Mouse (Mus musculus) kidney, embryonic 15.5 days (tissue): ENCODE data around the gene Abat. TPM values are rescaled to one million over a fixed set of nuclear protein-coding genes. Genes with fewer than 3 reads are reported as not detected.

Source experiments
- ATAC-seq: fragments of 200-750 bp; cut with Nextera tagmentation; replicated peaks from 2 replicates; pipeline ENCODE4 v1.8.0; 2017; ENCODE audit warnings: moderate TSS enrichment; ENCODE audit not compliant: low FRiP score
- H3K27ac ChIP-seq: fragments of 300-500 bp; sonication (generic); 2 replicates; pipeline ENCODE4 v1.5.1; 2015; ENCODE audit warnings: mild to moderate bottlenecking, inconsistent platforms
- H3K27me3 ChIP-seq: fragments of 300-500 bp; sonication (generic); 2 replicates; pipeline ENCODE4 v1.6.1; 2015; ENCODE audit warnings: inconsistent platforms
- H3K36me3 ChIP-seq: fragments of 300-500 bp; sonication (generic); 2 replicates; pipeline ENCODE4 v1.6.1; 2015; ENCODE audit warnings: inconsistent platforms
- H3K4me1 ChIP-seq: fragments of 300-500 bp; sonication (generic); 2 replicates; pipeline ENCODE4 v1.6.1; 2015; ENCODE audit warnings: inconsistent platforms
- H3K4me2 ChIP-seq: fragments of 300-500 bp; sonication (generic); 2 replicates; pipeline ENCODE4 v1.6.1; 2015; ENCODE audit warnings: moderate library complexity, mild to moderate bottlenecking, inconsistent platforms
- H3K4me3 ChIP-seq: fragments of 300-500 bp; sonication (generic); replicated peaks from 2 replicates; pipeline ENCODE4 v1.5.1; 2015; ENCODE audit warnings: mild to moderate bottlenecking, inconsistent platforms
- H3K9ac ChIP-seq: fragments of 300-500 bp; sonication (generic); 2 replicates; pipeline ENCODE4 v1.6.1; 2015; ENCODE audit warnings: mild to moderate bottlenecking, inconsistent platforms
- H3K9me3 ChIP-seq: fragments of 300-500 bp; sonication (generic); replicated peaks from 2 replicates; pipeline ENCODE4 v1.6.1; 2016; ENCODE audit warnings: inconsistent platforms
- WGBS: fragments of 180-500 bp; shearing (Covaris S2); methylation state at CpG from one replicate; pipeline ENCODE4 v1.1.7; 2015; ENCODE audit warnings: mixed read lengths; 5-methylcytosine and 5-hydroxymethylcytosine counted together
- polyA plus RNA-seq: library from polyadenylated mRNA; unstranded; fragments of >200 nt; fragmentation: Nextera tagmentation; extraction: Ambion mirVana; gene quantifications from 2 replicates; pipeline ENCODE4 v1.2.1, GENCODE M21; 2015

Abat gene
- 40.4 and 41.4 TPM in 2 replicates for polyA plus RNA-seq

DNA sequence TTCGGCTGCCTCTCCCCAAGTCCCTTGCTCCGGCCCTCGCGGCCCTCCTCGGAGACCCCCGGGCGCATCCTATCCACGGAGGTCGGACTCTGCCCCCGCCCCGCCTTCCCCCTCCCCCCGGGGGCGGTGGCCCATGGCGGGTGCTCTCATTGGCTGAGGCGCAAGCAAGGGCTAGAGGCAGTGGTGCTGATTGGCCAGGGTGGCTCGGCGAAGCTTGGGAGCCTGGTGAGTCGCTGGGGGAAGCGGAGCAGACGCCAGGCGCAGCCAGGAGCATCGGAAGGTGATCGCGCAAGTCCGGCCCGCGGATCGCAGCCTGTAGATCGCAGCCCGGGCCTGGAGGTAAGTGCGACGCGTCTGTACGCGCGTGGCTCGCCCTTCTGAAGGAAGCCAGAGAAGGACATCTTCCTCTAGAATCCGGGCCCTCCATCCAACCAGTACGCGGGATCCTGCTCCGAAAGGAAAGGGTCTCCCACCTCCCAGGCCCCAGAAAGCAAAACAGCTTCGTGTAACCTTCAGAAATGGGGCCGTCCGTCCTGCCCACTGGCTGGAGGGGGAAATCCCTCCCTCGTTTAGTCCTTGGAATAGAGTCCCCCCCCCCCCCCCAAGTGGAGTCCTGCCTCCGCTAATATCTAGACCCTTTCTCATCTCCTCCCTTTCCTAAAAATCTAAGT is at the start of gene Abat:
Gene Abat (plus strand): TSS at position 194 of the 671 bp plus-strand sequence.
- peak; percentile 99 for ATAC-seq
- peak within 1 kb of the TSS; percentile 85 for H3K4me2 ChIP-seq
- H3K4me1 ChIP-seq, result peaks cover 21% of the 10 kb centered on the region
- H3K36me3 ChIP-seq, result no peaks in the 10 kb centered on the region
- peak within 1 kb of the TSS; percentile 52 for H3K9ac ChIP-seq
- H3K9me3 ChIP-seq, result no peaks in the 10 kb centered on the region
- H3K27me3 ChIP-seq, result no peaks in the 10 kb centered on the region
- peak within 1 kb of the TSS; percentile 76 for H3K27ac ChIP-seq
- WGBS, result under 1% methylated on average over 46 of the region's 46 CpGs
- peak within 1 kb of the TSS; percentile 68 for H3K4me3 ChIP-seq

DNA sequence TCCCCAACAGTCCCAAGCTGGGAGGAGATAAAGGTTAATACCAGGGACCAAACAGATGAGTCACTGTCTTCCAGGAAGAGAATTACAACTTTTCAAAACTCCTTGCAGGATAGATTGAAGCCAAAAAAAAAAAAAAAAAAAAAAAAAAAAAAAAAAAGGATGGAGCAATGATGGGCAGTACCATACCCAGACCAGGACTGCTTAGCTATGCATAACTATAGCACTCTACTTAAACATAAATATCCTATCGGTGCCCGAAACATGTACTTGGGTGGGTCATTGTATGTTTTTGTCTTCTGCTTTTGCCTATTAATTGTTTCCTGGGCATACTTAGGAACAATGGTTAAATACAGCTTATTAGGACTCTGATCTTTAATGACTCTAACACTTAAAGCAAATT is 43.1 kb upstream of the Abat start:
- WGBS, result 83% methylated on average over 2 of the region's 2 CpGs
- peak; percentile 55 for ATAC-seq
- Histone ChIP-seq H3K4me2 (peak overlapping the region; percentile 66), H3K27me3 (no peaks in the 10 kb centered on the region), H3K9me3 (no peaks in the 10 kb centered on the region), H3K27ac (no peak overlapping the region), H3K4me3 (peak overlapping the region; percentile 69), H3K4me1 (peaks cover 10% of the 10 kb centered on the region), H3K9ac (no peak overlapping the region), H3K36me3 (peaks cover 4% of the 10 kb centered on the region; the same call in 1 of the 2 replicates)

DNA sequence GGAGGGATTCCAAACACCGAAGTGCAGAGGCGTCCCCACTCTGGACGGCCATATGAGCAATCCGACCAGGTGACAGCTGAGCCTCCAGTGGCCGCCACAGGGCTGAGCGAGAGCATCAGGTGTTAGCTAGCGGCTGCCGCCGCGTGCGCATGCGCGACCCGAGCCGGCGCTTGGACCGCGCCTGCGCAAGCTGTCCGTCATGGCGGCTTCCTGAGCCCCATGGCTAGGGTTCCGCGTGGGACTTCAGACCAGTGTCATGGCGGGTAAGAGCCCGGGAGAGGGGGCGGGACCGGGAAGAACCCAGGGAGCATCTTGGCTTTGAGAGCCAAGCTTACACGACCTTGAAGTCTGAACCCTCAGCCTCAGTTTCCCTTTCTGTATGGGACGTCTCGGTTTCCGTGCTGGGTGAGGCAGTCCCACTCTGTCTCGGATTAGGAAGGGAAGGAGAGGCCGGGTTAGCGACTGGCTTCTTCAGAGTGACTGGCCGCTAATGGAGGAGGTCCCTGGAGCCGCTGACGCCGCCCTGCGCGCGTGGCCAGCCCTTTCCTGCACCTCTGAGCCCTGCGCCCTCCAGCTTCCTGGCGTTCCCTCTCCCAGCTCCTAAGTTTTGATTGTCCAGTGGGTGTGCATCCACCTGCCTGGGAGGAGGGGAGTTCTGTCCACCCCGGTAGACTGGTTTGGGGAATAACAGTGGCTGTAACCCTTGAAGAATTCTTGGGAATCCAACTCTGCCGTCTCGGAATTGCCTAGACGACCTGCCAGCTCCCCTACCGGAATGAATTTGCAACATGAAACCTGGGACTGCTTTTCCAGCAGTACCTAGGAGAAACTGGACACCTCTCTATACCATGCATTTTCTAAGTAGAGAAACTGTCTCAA is 42.4 kb upstream of the Abat start, which contains the start of gene Mettl22:
Gene Mettl22 (plus strand): TSS at position 186 of the 879 bp plus-strand sequence.
- peak; percentile 99 for ATAC-seq
- peaks cover 10% of the 10 kb centered on the region for H3K4me1 ChIP-seq
- peak within 1 kb of the TSS; percentile 69 for H3K4me3 ChIP-seq
- under 1% methylated on average over 48 of the region's 48 CpGs for WGBS
- H3K27ac ChIP-seq, result peak within 1 kb of the TSS; percentile 90
- peaks cover 6% of the 10 kb centered on the region; the same call in 1 of the 2 replicates for H3K36me3 ChIP-seq
- H3K27me3 ChIP-seq, result no peaks in the 10 kb centered on the region
- peak within 1 kb of the TSS; percentile 66 for H3K4me2 ChIP-seq
- peak within 1 kb of the TSS; percentile 59 for H3K9ac ChIP-seq
- H3K9me3 ChIP-seq, result no peaks in the 10 kb centered on the region

DNA sequence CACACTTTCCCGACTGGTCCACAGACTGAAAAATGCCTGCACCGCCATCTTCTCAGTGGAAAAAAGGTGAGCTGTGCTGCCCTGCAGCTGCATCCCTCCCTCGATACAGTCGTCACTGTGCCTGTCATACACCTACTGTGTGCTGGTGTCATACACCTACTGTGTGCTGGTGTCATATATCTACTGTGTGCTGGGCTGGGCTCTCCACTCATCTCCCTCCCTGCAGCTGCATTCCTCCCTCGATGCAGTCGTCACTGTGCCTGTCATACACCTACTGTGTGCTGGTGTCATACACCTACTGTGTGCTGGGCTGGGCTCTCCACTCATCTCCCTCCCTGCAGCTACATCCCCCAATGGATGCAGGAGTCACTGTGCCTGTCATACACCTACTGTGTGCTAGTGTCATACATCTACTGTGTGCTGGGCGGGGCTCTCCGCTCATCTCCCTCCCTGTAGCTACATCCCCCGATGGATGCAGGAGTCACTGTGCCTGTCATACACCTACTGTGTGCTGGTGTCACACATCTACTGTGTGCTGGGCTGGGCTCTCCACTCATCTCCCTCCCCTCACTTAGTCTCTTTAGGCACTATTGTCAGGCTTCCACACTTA is 25.7 kb upstream of the Abat start:
- peaks cover 58% of the 10 kb centered on the region for H3K36me3 ChIP-seq
- H3K27ac ChIP-seq, result no peak overlapping the region
- H3K4me1 ChIP-seq, result peaks cover 9% of the 10 kb centered on the region
- no peak for ATAC-seq
- no peak overlapping the region for H3K4me3 ChIP-seq
- WGBS, result 94% methylated on average over 9 of the region's 9 CpGs
- H3K9me3 ChIP-seq, result no peaks in the 10 kb centered on the region
- no peak overlapping the region for H3K4me2 ChIP-seq
- no peaks in the 10 kb centered on the region for H3K27me3 ChIP-seq
- no peak overlapping the region for H3K9ac ChIP-seq

DNA sequence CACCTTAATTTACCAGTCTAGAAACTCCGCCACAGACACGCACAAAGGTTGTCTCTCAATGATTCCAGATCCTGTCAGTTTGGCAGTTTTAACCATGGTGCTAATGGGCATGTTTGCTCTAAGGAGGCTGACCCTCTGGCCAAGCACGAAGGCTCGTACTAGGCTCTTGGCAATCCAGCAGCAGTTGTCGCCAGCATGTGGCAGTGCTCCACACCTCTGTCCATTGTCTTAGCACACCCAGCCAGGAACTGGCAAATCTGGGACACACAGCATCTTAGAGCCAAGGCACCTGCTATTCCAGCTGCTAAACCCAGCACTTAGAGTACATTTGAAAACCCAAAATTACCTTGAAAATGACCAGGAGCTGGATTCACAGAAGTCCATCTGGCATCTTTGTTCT is 23.9 kb upstream of the Abat start:
- ATAC-seq, result no peak
- Histone ChIP-seq H3K9me3 (no peaks in the 10 kb centered on the region), H3K27ac (no peak overlapping the region), H3K27me3 (no peaks in the 10 kb centered on the region), H3K4me2 (no peak overlapping the region), H3K4me1 (peaks cover 9% of the 10 kb centered on the region), H3K9ac (no peak overlapping the region), H3K36me3 (peaks cover 41% of the 10 kb centered on the region), H3K4me3 (no peak overlapping the region)
- 56% methylated on average over 5 of the region's 5 CpGs for WGBS

DNA sequence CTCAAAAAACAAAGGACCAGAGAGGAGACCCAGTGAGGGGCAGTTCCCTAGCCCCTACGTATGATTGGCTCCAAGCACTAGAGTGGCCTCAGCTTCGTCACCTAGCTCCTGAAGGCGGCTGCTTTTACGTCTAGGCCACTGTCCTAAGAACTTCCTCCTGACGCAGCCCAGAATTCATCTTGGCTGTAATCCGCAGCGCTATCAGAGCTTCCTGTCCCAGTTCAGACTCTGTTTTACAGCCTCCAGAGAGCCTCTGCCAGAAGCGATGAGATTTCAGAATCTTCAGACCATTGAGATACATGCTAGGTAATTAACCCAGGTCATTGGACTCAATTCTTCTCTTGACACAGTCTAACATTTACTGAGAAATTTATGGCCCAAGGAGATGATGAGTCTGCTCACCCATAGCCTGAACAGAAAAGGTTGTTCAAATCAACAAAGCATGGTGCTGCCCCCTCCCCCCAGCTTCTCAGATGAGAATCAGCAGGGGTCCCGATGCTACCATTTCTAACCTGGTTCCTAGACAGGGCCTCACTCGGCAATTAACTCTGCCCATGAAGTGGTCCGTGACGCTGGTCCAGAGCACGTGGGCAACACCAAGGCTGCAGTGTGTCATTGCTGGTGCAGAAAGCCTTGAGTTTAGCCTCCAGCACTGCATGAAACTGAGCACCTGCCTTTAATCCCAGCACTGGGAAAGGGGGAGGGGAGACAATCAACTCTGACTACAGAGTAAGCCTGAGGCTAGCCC is 21.3 kb upstream of the Abat start:
- no peak overlapping the region for H3K4me3 ChIP-seq
- no peaks in the 10 kb centered on the region for H3K27me3 ChIP-seq
- H3K4me1 ChIP-seq, result peaks cover 9% of the 10 kb centered on the region
- H3K27ac ChIP-seq, result no peak overlapping the region
- no peak overlapping the region for H3K4me2 ChIP-seq
- whole genome bisulfite sequencing, result 10% methylated on average over 13 of the region's 13 CpGs
- H3K36me3 ChIP-seq, result peaks cover 22% of the 10 kb centered on the region
- peak; percentile 90 for ATAC-seq
- no peak overlapping the region for H3K9ac ChIP-seq
- no peaks in the 10 kb centered on the region for H3K9me3 ChIP-seq

DNA sequence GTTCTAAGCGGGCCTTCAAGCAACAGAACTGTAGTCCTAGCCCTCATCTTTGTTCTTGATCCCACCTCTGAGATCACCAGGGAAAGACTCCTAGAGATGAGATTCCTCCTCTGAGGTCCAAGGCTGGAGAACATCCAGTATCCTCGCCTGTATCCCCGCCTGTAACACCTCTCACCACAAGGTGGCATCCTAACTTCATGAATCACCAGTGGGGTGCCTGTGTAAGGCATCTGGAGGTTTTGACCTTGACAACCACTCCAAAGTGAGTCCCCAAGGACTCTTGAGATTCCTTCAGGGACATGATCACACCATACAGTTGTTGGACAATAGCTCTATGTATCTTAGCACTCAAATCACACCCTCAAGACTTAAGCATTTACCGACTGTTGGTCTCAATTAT is 19.0 kb upstream of the Abat start:
- no peak overlapping the region for H3K9ac ChIP-seq
- no peak overlapping the region for H3K4me2 ChIP-seq
- 24% methylated on average over 4 of the region's 4 CpGs for WGBS
- no peaks in the 10 kb centered on the region for H3K9me3 ChIP-seq
- H3K27me3 ChIP-seq, result 0 out of 2 replicates have a peak, but pooled peaks cover 2% of the 10 kb centered on the region
- 0 out of 2 replicates have a peak, but pooled peaks have one; percentile 34 for ATAC-seq
- H3K27ac ChIP-seq, result no peak overlapping the region
- peaks cover 9% of the 10 kb centered on the region for H3K4me1 ChIP-seq
- H3K36me3 ChIP-seq, result peaks cover 6% of the 10 kb centered on the region; the same call in 1 of the 2 replicates
- H3K4me3 ChIP-seq, result no peak overlapping the region

DNA sequence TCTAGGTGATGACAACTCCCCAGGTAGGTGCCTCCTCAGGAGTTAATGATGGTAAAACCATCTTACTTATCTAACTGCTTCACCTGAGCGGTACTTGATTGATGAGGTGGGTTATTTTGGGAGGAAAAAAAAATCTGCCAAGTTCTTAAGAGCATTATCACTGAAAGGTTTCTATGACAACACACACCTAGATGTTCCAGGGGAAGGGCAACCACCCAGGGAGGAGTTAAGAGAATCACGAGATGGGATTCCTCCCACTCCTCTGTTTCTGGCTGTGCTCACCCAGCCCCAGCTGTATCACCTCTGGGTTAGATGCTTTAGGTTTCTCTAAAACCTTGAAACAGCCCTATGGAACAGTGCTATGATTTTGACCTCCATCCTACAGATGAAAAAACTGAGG is 16.3 kb upstream of the Abat start:
- no peak for ATAC-seq
- H3K36me3 ChIP-seq, result no peaks in the 10 kb centered on the region
- H3K4me3 ChIP-seq, result no peak overlapping the region
- no peak overlapping the region for H3K4me2 ChIP-seq
- 67% methylated on average over 2 of the region's 2 CpGs for WGBS
- no peak overlapping the region for H3K27ac ChIP-seq
- H3K9ac ChIP-seq, result no peak overlapping the region
- H3K27me3 ChIP-seq, result 0 out of 2 replicates have a peak, but pooled peaks cover 2% of the 10 kb centered on the region
- peaks cover 4% of the 10 kb centered on the region for H3K4me1 ChIP-seq
- H3K9me3 ChIP-seq, result no peaks in the 10 kb centered on the region

DNA sequence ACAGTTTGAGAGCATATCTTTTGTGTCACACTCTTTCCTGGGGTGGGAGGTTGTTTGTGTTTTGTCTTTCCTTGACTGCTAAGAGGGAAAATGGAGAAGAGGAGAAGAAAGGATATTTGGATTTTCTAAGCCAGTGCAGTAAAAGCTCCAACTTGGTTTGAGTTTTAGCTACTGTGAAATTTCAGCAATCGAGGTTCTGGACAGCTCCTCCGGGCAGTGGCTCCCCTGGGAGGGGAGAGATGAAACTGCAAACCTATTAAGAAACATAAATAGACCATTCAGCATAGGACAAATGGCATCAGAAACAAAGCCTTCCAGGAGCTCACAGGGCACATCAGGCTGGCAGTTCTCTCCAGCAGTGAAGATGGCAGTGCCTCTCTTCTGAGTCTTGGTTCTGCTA is 9.0 kb upstream of the Abat start:
- Histone ChIP-seq H3K4me3 (no peak overlapping the region), H3K4me2 (no peak overlapping the region), H3K9me3 (no peaks in the 10 kb centered on the region), H3K4me1 (no peaks in the 10 kb centered on the region), H3K9ac (no peak overlapping the region), H3K27me3 (no peaks in the 10 kb centered on the region), H3K27ac (no peak overlapping the region), H3K36me3 (no peaks in the 10 kb centered on the region)
- no peak for ATAC-seq
- 41% methylated on average over 2 of the region's 2 CpGs for WGBS

DNA sequence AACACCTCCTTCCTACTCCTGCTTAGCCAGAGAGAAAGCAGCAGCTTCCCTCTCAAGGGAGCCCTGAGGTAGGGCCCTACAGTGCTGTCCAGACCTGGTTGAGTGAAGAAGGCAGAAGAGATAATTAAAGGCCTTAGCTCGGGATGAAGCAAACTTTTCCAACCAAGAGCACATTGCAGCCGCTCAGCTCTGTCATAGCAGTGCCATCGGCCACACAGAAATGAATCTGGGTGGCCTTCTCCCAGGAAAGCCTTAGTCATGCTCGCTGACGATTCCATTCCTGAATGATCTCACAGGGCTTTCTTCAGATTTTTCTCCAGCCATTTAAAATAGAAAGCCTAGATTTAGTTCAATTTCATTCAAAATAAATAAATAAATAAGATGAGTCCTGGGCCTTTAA is 3.3 kb upstream of the Abat start:
- no peak overlapping the region for H3K4me3 ChIP-seq
- no peak overlapping the region for H3K9ac ChIP-seq
- 73% methylated on average over 5 of the region's 5 CpGs for WGBS
- H3K4me1 ChIP-seq, result peaks cover 17% of the 10 kb centered on the region
- H3K9me3 ChIP-seq, result no peaks in the 10 kb centered on the region
- H3K27ac ChIP-seq, result no peak overlapping the region
- no peak overlapping the region for H3K4me2 ChIP-seq
- no peaks in the 10 kb centered on the region for H3K36me3 ChIP-seq
- no peak for ATAC-seq
- H3K27me3 ChIP-seq, result no peaks in the 10 kb centered on the region

DNA sequence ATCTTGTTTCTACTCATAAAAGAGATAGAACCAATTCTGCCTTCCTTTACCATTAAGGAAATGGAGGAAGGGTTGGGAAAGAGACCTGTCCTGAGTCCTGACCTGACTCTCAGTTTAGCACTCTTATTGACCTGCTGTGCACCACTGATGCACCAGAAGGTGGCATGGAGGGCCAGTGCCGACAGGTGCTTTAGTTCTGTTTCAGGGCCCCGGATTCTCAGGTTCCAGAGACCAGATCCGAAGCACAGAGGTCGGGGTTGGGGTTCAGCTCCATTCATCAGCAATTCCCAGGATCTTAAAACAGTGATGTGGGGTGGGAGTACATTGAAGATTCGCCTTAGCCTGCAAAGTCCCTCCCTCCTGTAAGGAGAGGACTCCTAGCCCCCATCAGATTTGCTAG is 399 bp upstream of the Abat start:
- H3K27ac ChIP-seq, result peak overlapping the region; percentile 33; the same call in 1 of the 2 replicates
- no peak overlapping the region for H3K9ac ChIP-seq

More for the DNA sequence above, 399 bp upstream of the Abat start:
- Histone ChIP-seq H3K27me3 (no peaks in the 10 kb centered on the region), H3K4me3 (peak overlapping the region; percentile 68), H3K9me3 (no peaks in the 10 kb centered on the region), H3K36me3 (no peaks in the 10 kb centered on the region), H3K4me2 (peak overlapping the region; percentile 85), H3K4me1 (peaks cover 21% of the 10 kb centered on the region)
- peak; percentile 61 for ATAC-seq
- WGBS, result under 1% methylated on average over 5 of the region's 5 CpGs
